Mouse (Mus musculus): ENCODE data around the gene Ccdc189.

- TF ChIP-seq CTCF (IDR thresholded peaks at IDR 0.05; ENCODE audit: low read depth) (no peak), EP300 (optimal IDR thresholded peaks at IDR 0.05) (no peak)
Measured at GRCm38 (mm10) chr7:127611561-127611960, 23.2 kb upstream of the Ccdc189 start.
